Mouse (Mus musculus) cerebellum, adult 11-12 months (tissue): Measurements from ENCODE around the gene Cpd.
A peak's percentile ranks its signal among the peaks of the same experiment; 100 is the strongest.

Source experiments
- DNase-seq: peaks from one replicate; pipeline ENCODE4 v3.0.0; 2022

Gene Cpd

GRCm38 (mm10) chr11:76775533-76775932 lies 71.3 kb downstream of the Cpd start:
- no peak for DNase-seq

GRCm38 (mm10) chr11:76773811-76774210 lies 73.0 kb downstream of the Cpd start:
- DNase-seq, result no peak

- DNase-seq, result no peak
These were observed 76.3 kb downstream of the Cpd start for GRCm38 (mm10) chr11:76770566-76770965.

- no peak for DNase-seq
These were observed 83.1 kb downstream of the Cpd start for GRCm38 (mm10) chr11:76763741-76764122.

GRCm38 (mm10) chr11:76763053-76763740 lies 83.6 kb downstream of the Cpd start, which contains the start of gene Gosr1:
Gene Gosr1, minus strand, starts transcription at chr11:76763579.
- peak; percentile 90 for DNase-seq

- no peak for DNase-seq
These were observed 94.5 kb downstream of the Cpd start for GRCm38 (mm10) chr11:76752276-76752675.

GRCm38 (mm10) chr11:76748819-76749218 lies 98.0 kb downstream of the Cpd start:
- DNase-seq, result no peak

- DNase-seq, result no peak
These were observed 100.9 kb downstream of the Cpd start for GRCm38 (mm10) chr11:76745921-76746320.

GRCm38 (mm10) chr11:76744550-76744949 lies 102.3 kb downstream of the Cpd start:
- DNase-seq, result peak; percentile 42

- no peak for DNase-seq
These were observed 104.3 kb downstream of the Cpd start for GRCm38 (mm10) chr11:76742511-76742910.

GRCm38 (mm10) chr11:76739125-76739524 lies 107.7 kb downstream of the Cpd start:
- DNase-seq, result no peak

- DNase-seq, result no peak
These were observed 111.0 kb downstream of the Cpd start for GRCm38 (mm10) chr11:76735753-76736324.

- DNase-seq, result no peak
These were observed 112.3 kb downstream of the Cpd start for GRCm38 (mm10) chr11:76734560-76734959.

GRCm38 (mm10) chr11:76730650-76731049 lies 116.2 kb downstream of the Cpd start:
- DNase-seq, result no peak
